Mouse (Mus musculus): ENCODE results near the gene Gm49333. TPM values are rescaled to one million over a fixed set of nuclear protein-coding genes. Genes with fewer than 3 reads are reported as not detected.

Gene Gm49333
- total and polyA plus RNA-seq, 3 experiments: not detected

DNA sequence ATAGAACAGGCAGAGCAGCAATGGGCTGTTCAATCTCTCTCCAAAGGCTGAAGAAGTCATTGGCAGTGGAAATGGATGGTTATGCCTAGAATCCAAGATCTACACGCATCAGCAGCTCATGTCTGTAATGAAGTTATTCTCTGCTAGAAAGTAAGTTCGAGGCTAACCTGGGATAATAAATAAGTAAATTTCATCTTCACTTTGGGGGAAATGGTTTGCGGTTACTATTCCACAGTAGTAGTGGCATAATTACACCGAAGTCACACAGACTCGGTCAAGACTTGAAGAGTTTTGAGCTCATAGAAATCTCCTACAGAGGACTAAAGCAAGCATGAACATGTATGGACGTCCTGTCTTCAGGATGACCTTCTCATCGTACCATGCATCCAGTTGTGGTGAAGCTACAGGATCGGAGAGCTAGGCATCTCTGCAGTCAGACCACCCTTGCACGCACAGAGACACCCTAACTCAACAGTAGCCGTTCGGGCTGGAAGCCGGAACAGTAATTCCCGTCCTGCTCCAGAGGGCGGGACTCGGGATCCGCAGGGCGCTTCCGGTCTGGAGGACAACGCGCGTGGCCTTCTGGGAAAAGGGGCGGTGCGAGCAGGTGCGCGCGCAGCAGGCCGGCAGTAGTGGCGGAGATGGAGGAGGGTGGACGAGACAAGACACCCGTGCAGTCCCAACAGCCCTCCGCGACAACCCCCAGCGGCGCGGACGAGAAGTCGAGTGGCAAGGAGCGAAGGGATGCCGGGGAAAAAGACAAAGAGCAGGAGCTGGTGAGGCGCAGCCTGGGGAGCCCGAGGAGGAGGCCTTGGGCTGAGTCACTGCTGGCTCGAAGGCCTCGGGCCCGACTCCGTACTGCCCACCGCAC is 39.9 kb downstream of the Gm49333 start, which contains the start of gene Psmd2:
TSS of gene Psmd2 (plus strand) at position 577 of the 871 bp plus-strand sequence.
- Histone ChIP-seq H3K79me2 (ENCODE audit: control insufficient read depth, insufficient read depth, low read length, poor library complexity) (peaks cover 23% of the 10 kb centered on the region), H3K4me3 (ENCODE audit: control insufficient read depth in 1 of 2, insufficient read depth in 1 of 2, low read depth in 2 of 2, low read length in 2 of 2) (peak within 1 kb of the TSS; percentile 94 to 95), H3K36me3 (ENCODE audit: control insufficient read depth in 1 of 2, insufficient read depth in 2 of 2, low read length in 2 of 2) (peaks cover 8 to 13% of the 10 kb centered on the region in 2 experiments), H3K27me3 (ENCODE audit: control insufficient read depth in 1 of 2, insufficient read depth in 2 of 2, low read length in 2 of 2) (no peaks in the 10 kb centered on the region), H3K9me3 (replicated peaks; ENCODE audit: insufficient read depth, low read length) (no peaks in the 10 kb centered on the region), H3K27ac (ENCODE audit: control insufficient read depth, low read depth, low read length) (peak within 1 kb of the TSS; percentile 68), H3K9ac (ENCODE audit: control insufficient read depth, low read depth, low read length, poor library complexity, severe bottlenecking) (peak within 1 kb of the TSS; percentile 84), H3K4me1 (ENCODE audit: control insufficient read depth in 1 of 2, insufficient read depth in 2 of 2, low read length in 2 of 2) (peaks cover 0 to 8% of the 10 kb centered on the region in 2 experiments)
- DNase-seq (ENCODE audit: low read depth, low spot score): peak; percentile 96
- no peak for TF ChIP-seq JUND (IDR thresholded peaks at IDR 0.05; ENCODE audit: low read depth, low read length)
- peak; percentile 43; the same call in 1 of the 2 replicates for TF ChIP-seq ZKSCAN1 (IDR thresholded peaks at IDR 0.05; ENCODE audit: low read depth, low read length)
- no peak for TF ChIP-seq BHLHE40 (IDR thresholded peaks at IDR 0.05; ENCODE audit: borderline replicate concordance, low read depth, low read length)
- no peak for TF ChIP-seq SMC3 (IDR thresholded peaks at IDR 0.05; ENCODE audit: low read depth, low read length)
- TF ChIP-seq TBP (IDR thresholded peaks at IDR 0.05; ENCODE audit: low read depth, low read length): peak; percentile 77; the same call in 1 of the 2 replicates
- TF ChIP-seq MAX (IDR thresholded peaks at IDR 0.05; ENCODE audit: low read length): peak; percentile 78
- TF ChIP-seq MYC (IDR thresholded peaks at IDR 0.05; ENCODE audit: low read depth, low read length): peak; percentile 67
- TF ChIP-seq USF1 (IDR thresholded peaks at IDR 0.05; ENCODE audit: low read depth, low read length): peak; percentile 51; the same call in 1 of the 2 replicates
- TF ChIP-seq POLR2A (IDR thresholded peaks at IDR 0.05; ENCODE audit: control insufficient read depth in 1 of 2, insufficient read depth in 1 of 2, low read depth in 1 of 2, low read length in 2 of 2, poor library complexity in 1 of 2): peak; percentile 91 to 99
- peak; percentile 98 for TF ChIP-seq ZMIZ1 (IDR thresholded peaks at IDR 0.05; ENCODE audit: low read depth, low read length)
- no peak for TF ChIP-seq RAD21 (IDR thresholded peaks at IDR 0.05; ENCODE audit: low read depth, low read length)
- TF ChIP-seq KAT2A (conservative IDR thresholded peaks at IDR 0.05; ENCODE audit: low read depth, low read length): peak; percentile 77; the same call in 1 of the 2 replicates
- 0 out of 4 replicates have a peak, but pooled peaks of 1 of the 2 experiments have one; percentile 12 for TF ChIP-seq EP300 (IDR thresholded peaks at IDR 0.05; ENCODE audit: low read depth in 1 of 2, low read length in 2 of 2)
- TF ChIP-seq ELF1 (IDR thresholded peaks at IDR 0.05; ENCODE audit: low read depth, low read length): peak; percentile 97
- peak; percentile 93 for TF ChIP-seq HCFC1 (IDR thresholded peaks at IDR 0.05; ENCODE audit: low read depth, low read length)
- peak; percentile 97 for TF ChIP-seq NELFE (IDR thresholded peaks at IDR 0.05; ENCODE audit: low read depth, low read length)
- peak; percentile 81 for TF ChIP-seq MXI1 (IDR thresholded peaks at IDR 0.05; ENCODE audit: low read depth, low read length)
- TF ChIP-seq ZNF384 (IDR thresholded peaks at IDR 0.05; ENCODE audit: low read depth, low read length): 0 out of 2 replicates have a peak, but pooled peaks have one; percentile 13
- TF ChIP-seq CHD1 (IDR thresholded peaks at IDR 0.05; ENCODE audit: low read depth, low read length): peak; percentile 91
- TF ChIP-seq POLR2AphosphoS2 (IDR thresholded peaks at IDR 0.05; ENCODE audit: low read length): peak; percentile 99
- TF ChIP-seq E2F4 (IDR thresholded peaks at IDR 0.05; ENCODE audit: borderline replicate concordance, low read depth, low read length): 0 out of 2 replicates have a peak, but pooled peaks have one; percentile 47
- no peak for TF ChIP-seq MAZ (IDR thresholded peaks at IDR 0.05; ENCODE audit: low read depth, low read length)
- TF ChIP-seq POLR2AphosphoS5 (IDR thresholded peaks at IDR 0.05; ENCODE audit: borderline replicate concordance, low read depth, low read length): no peak
- no peak for TF ChIP-seq MYB (IDR thresholded peaks at IDR 0.05; ENCODE audit: low read depth, low read length)
- TF ChIP-seq TAL1 (IDR thresholded peaks at IDR 0.05; ENCODE audit: low read length): no peak
- TF ChIP-seq TCF12 (IDR thresholded peaks at IDR 0.05; ENCODE audit: low read depth, low read length): peak; percentile 79
- TF ChIP-seq NRF1 (IDR thresholded peaks at IDR 0.05; ENCODE audit: insufficient read depth, low read depth, low read length, poor library complexity, severe bottlenecking): peak; percentile 85
- no peak for TF ChIP-seq CTCF (IDR thresholded peaks at IDR 0.05 in 2 of 3, conservative IDR thresholded peaks at IDR 0.05 in 1 of 3; ENCODE audit: control insufficient read depth in 1 of 3, insufficient read depth in 1 of 3, low read depth in 2 of 3, low read length in 3 of 3, poor library complexity in 1 of 3, severe bottlenecking in 1 of 3)
- TF ChIP-seq GATA1 (IDR thresholded peaks at IDR 0.05; ENCODE audit: low read depth, low read length): no peak
- no peak for TF ChIP-seq MAFK (IDR thresholded peaks at IDR 0.05; ENCODE audit: borderline replicate concordance, low read depth, low read length)
- no peak for TF ChIP-seq UBTF (IDR thresholded peaks at IDR 0.05; ENCODE audit: borderline replicate concordance, insufficient read depth, low read depth, low read length)
- TF ChIP-seq RCOR1 (IDR thresholded peaks at IDR 0.05; ENCODE audit: low read depth, low read length): peak; percentile 12; the same call in 1 of the 2 replicates
- TF ChIP-seq SIN3A (IDR thresholded peaks at IDR 0.05; ENCODE audit: low read length): peak; percentile 95
- no peak; the same call in 1 of the 2 replicates for TF ChIP-seq ETS1 (IDR thresholded peaks at IDR 0.05; ENCODE audit: low read depth, low read length)
- TF ChIP-seq MEF2A (IDR thresholded peaks at IDR 0.05; ENCODE audit: extremely low read depth, insufficient replicate concordance, low read depth, low read length, poor library complexity, severe bottlenecking): no peak

Data from MEL (cell line).